In genomic region chr10:64223023-64223422, GRCm38 (mm10) we compare ENCODE assay signal across 13 mouse cellular contexts.
"Had no signal": no experiment of that assay in that cellular context is flagged by ENCODE, and none has a peak within 500 bp of the region (broad histone marks: within the 10 kb centered on the region; RNA-seq: fewer than 3 reads in every experiment).

No protein-coding gene starts in this region.

- H3K36me3 ChIP-seq: limb, embryonic 10.5 days; liver, embryonic 15.5 days; midbrain, embryonic 15.5 days; neural tube, embryonic 12.5 days had no signal

- H3K27ac ChIP-seq: left cerebral cortex, adult 2 months; limb, embryonic 10.5 days; liver, embryonic 15.5 days; macrophage; midbrain, embryonic 15.5 days; neural tube, embryonic 12.5 days had no signal

- H3K4me3 ChIP-seq: left cerebral cortex, adult 2 months; limb, embryonic 10.5 days; liver, embryonic 15.5 days; megakaryocyte, embryonic 14.5 days; midbrain, embryonic 15.5 days; neural tube, embryonic 12.5 days had no signal

- H3K27me3 ChIP-seq: liver, embryonic 15.5 days; megakaryocyte, embryonic 14.5 days; midbrain, embryonic 15.5 days; neural tube, embryonic 12.5 days had no signal

- H3K9me3 ChIP-seq: limb, embryonic 10.5 days; liver, embryonic 15.5 days; midbrain, embryonic 15.5 days; neural tube, embryonic 12.5 days had no signal

- H3K4me2 ChIP-seq: liver, embryonic 11.5 days; liver, embryonic 15.5 days; lung, embryonic 14.5 days; midbrain, embryonic 11.5 days; midbrain, embryonic 15.5 days; neural tube, embryonic 12.5 days had no signal

- H3K9ac ChIP-seq: liver, embryonic 15.5 days; lung, embryonic 14.5 days; midbrain, embryonic 15.5 days; neural tube, embryonic 12.5 days had no signal

- ATAC-seq: midbrain, embryonic 15.5 days had no signal

- DNase-seq: kidney, postnatal 25 days; thymus, adult 2 months; thymus, postnatal 25 days had no signal

- H3K4me1 ChIP-seq: limb, embryonic 10.5 days; liver, embryonic 15.5 days; megakaryocyte, embryonic 14.5 days; midbrain, embryonic 15.5 days; neural tube, embryonic 12.5 days had no signal
